Mouse (Mus musculus): ENCODE data around the gene Frat2. TPM values are rescaled to one million over a fixed set of nuclear protein-coding genes. Genes with fewer than 3 reads are reported as not detected.

The Frat2 gene
- polyA plus RNA-seq, 2 experiments: 3.4 to 5.2 TPM

- H3K27ac ChIP-seq: peak overlapping the region; percentile 49
These were observed 39.8 kb downstream of the Frat2 start for GRCm38 (mm10) chr19:41808104-41808634.

GRCm38 (mm10) chr19:41807497-41807896, 40.4 kb downstream of the Frat2 start:
- 15% methylated on average over 9 of the region's 9 CpGs for WGBS (ENCODE audit: insufficient replicate concordance)
- H3K4me1 ChIP-seq (replicated peaks; ENCODE audit: control insufficient read depth in 2 of 2, insufficient read depth in 2 of 2, low read length in 1 of 2): peaks cover 20 to 32% of the 10 kb centered on the region in 2 experiments
- peaks cover 5% of the 10 kb centered on the region; the same call in 1 of the 2 replicates for H3K9me3 ChIP-seq (ENCODE audit: control insufficient read depth, low read length)
- H3K9ac ChIP-seq (replicated peaks): peak overlapping the region; percentile 42; the same call in 1 of the 2 replicates
- H3K4me3 ChIP-seq (ENCODE audit: insufficient read depth in 1 of 2, low read depth in 2 of 2, low read length in 2 of 2): no peak overlapping the region
- peak; percentile 85 for ATAC-seq (ENCODE audit: insufficient read depth)
- peak; percentile 63 to 67 (median 67) for DNase-seq (ENCODE audit: low read depth in 3 of 3, low spot score in 3 of 3)
- peak; percentile 92 for TF ChIP-seq EP300 (IDR thresholded peaks at IDR 0.05; ENCODE audit: low read depth)
- no peak for TF ChIP-seq CTCF (IDR thresholded peaks at IDR 0.05; ENCODE audit: low read depth)
- H3K27me3 ChIP-seq (ENCODE audit: control insufficient read depth, insufficient read depth, low read length): no peaks in the 10 kb centered on the region
- H3K4me2 ChIP-seq (ENCODE audit: low read depth): peak overlapping the region; percentile 51
- no peaks in the 10 kb centered on the region for H3K36me3 ChIP-seq (replicated peaks; ENCODE audit: control insufficient read depth, insufficient read depth, low read depth)
- H3K27ac ChIP-seq: peak overlapping the region; percentile 49

More at GRCm38 (mm10) chr19:41808104-41808634, 39.8 kb downstream of the Frat2 start:
- WGBS (ENCODE audit: insufficient replicate concordance): 58% methylated on average over 8 of the region's 8 CpGs
- no peak for TF ChIP-seq EP300 (IDR thresholded peaks at IDR 0.05; ENCODE audit: low read depth)
- no peak for TF ChIP-seq CTCF (IDR thresholded peaks at IDR 0.05; ENCODE audit: low read depth)
- no peak for DNase-seq (ENCODE audit: low read depth in 3 of 3, low spot score in 3 of 3)
- peak; percentile 26; the same call in 1 of the 2 replicates for ATAC-seq (ENCODE audit: insufficient read depth)
- Histone ChIP-seq H3K36me3 (replicated peaks; ENCODE audit: control insufficient read depth, insufficient read depth, low read depth) (no peaks in the 10 kb centered on the region), H3K4me3 (ENCODE audit: insufficient read depth in 1 of 2, low read depth in 2 of 2, low read length in 2 of 2) (no peak overlapping the region), H3K9me3 (ENCODE audit: control insufficient read depth, low read length) (peaks cover 5% of the 10 kb centered on the region; the same call in 1 of the 2 replicates), H3K4me1 (replicated peaks; ENCODE audit: control insufficient read depth in 2 of 2, insufficient read depth in 2 of 2, low read length in 1 of 2) (peaks cover 23 to 30% of the 10 kb centered on the region in 2 experiments), H3K4me2 (ENCODE audit: low read depth) (peak overlapping the region; percentile 51), H3K9ac (replicated peaks) (0 out of 2 replicates have a peak overlapping the region, but pooled peaks have one; percentile 13), H3K27me3 (ENCODE audit: control insufficient read depth, insufficient read depth, low read length) (no peaks in the 10 kb centered on the region)

- Histone ChIP-seq H3K4me1 (replicated peaks; ENCODE audit: control insufficient read depth in 2 of 2, insufficient read depth in 2 of 2, low read length in 1 of 2) (peaks cover 25 to 32% of the 10 kb centered on the region in 2 experiments), H3K9ac (replicated peaks) (no peak overlapping the region), H3K9me3 (ENCODE audit: control insufficient read depth, low read length) (peaks cover 5% of the 10 kb centered on the region; the same call in 1 of the 2 replicates), H3K4me2 (ENCODE audit: low read depth) (no peak overlapping the region), H3K27me3 (ENCODE audit: control insufficient read depth, insufficient read depth, low read length) (no peaks in the 10 kb centered on the region), H3K27ac (no peak overlapping the region), H3K4me3 (ENCODE audit: insufficient read depth in 1 of 2, low read depth in 2 of 2, low read length in 2 of 2) (no peak overlapping the region), H3K36me3 (replicated peaks; ENCODE audit: control insufficient read depth, insufficient read depth, low read depth) (no peaks in the 10 kb centered on the region)
- ATAC-seq (ENCODE audit: insufficient read depth) (no peak), DNase-seq (ENCODE audit: low read depth in 3 of 3, low spot score in 3 of 3) (no peak)
- 89% methylated on average over 4 of the region's 4 CpGs for WGBS (ENCODE audit: insufficient replicate concordance)
- no peak for TF ChIP-seq EP300 (IDR thresholded peaks at IDR 0.05; ENCODE audit: low read depth)
- TF ChIP-seq CTCF (IDR thresholded peaks at IDR 0.05; ENCODE audit: low read depth): peak; percentile 69
These were observed 42.1 kb downstream of the Frat2 start for GRCm38 (mm10) chr19:41805831-41806230.

GRCm38 (mm10) chr19:41803322-41803721, 44.6 kb downstream of the Frat2 start:
- Histone ChIP-seq H3K4me1 (replicated peaks; ENCODE audit: control insufficient read depth in 2 of 2, insufficient read depth in 2 of 2, low read length in 1 of 2) (peaks cover 34 to 37% of the 10 kb centered on the region in 2 experiments), H3K27me3 (ENCODE audit: control insufficient read depth, insufficient read depth, low read length) (no peaks in the 10 kb centered on the region), H3K36me3 (replicated peaks; ENCODE audit: control insufficient read depth, insufficient read depth, low read depth) (no peaks in the 10 kb centered on the region), H3K4me3 (ENCODE audit: insufficient read depth in 1 of 2, low read depth in 2 of 2, low read length in 2 of 2) (no peak overlapping the region), H3K9ac (replicated peaks) (no peak overlapping the region), H3K4me2 (ENCODE audit: low read depth) (no peak overlapping the region), H3K27ac (no peak overlapping the region), H3K9me3 (ENCODE audit: control insufficient read depth, low read length) (peaks cover 5% of the 10 kb centered on the region; the same call in 1 of the 2 replicates)
- no peak for ATAC-seq (ENCODE audit: insufficient read depth)
- DNase-seq (ENCODE audit: low read depth in 3 of 3, low spot score in 3 of 3): no peak
- TF ChIP-seq EP300 (IDR thresholded peaks at IDR 0.05; ENCODE audit: low read depth) (no peak), CTCF (IDR thresholded peaks at IDR 0.05; ENCODE audit: low read depth) (peak; percentile 63)
- WGBS (ENCODE audit: insufficient replicate concordance): 31% methylated on average over 7 of the region's 7 CpGs

GRCm38 (mm10) chr19:41801742-41802369, 46.1 kb downstream of the Frat2 start, which contains the start of gene Arhgap19:
Arhgap19 (minus strand) TSS chr19:41802047.
- DNase-seq (ENCODE audit: low read depth in 3 of 3, low spot score in 3 of 3): peak; percentile 94 to 97 (median 95)
- peak within 1 kb of the TSS; percentile 99 for H3K9ac ChIP-seq (replicated peaks)
- H3K4me3 ChIP-seq (ENCODE audit: insufficient read depth in 1 of 2, low read depth in 2 of 2, low read length in 2 of 2): peak within 1 kb of the TSS; percentile 84
- peaks cover 5% of the 10 kb centered on the region; the same call in 1 of the 2 replicates for H3K9me3 ChIP-seq (ENCODE audit: control insufficient read depth, low read length)
- H3K36me3 ChIP-seq (replicated peaks; ENCODE audit: control insufficient read depth, insufficient read depth, low read depth): no peaks in the 10 kb centered on the region; the same call in 1 of the 2 replicates
- ATAC-seq (ENCODE audit: insufficient read depth): peak; percentile 99
- no peak for TF ChIP-seq CTCF (IDR thresholded peaks at IDR 0.05; ENCODE audit: low read depth)
- TF ChIP-seq EP300 (IDR thresholded peaks at IDR 0.05; ENCODE audit: low read depth): peak; percentile 34; the same call in 1 of the 2 replicates
- peak within 1 kb of the TSS; percentile 82 for H3K27ac ChIP-seq
- H3K4me2 ChIP-seq (ENCODE audit: low read depth): peak within 1 kb of the TSS; percentile 90
- no peaks in the 10 kb centered on the region for H3K27me3 ChIP-seq (ENCODE audit: control insufficient read depth, insufficient read depth, low read length)
- WGBS (ENCODE audit: insufficient replicate concordance): under 1% methylated on average over 48 of the region's 48 CpGs
- peaks cover 20 to 24% of the 10 kb centered on the region in 2 experiments for H3K4me1 ChIP-seq (replicated peaks; ENCODE audit: control insufficient read depth in 2 of 2, insufficient read depth in 2 of 2, low read length in 1 of 2)
